Mouse (Mus musculus) mesoderm, embryonic 11.5 days (tissue): ENCODE results near the gene Syt17.

Experiments
- DNase-seq: peaks from one replicate; pipeline ENCODE4 v3.0.0-alpha.2; 2012; ENCODE audit warnings: low read depth, low spot score

The Syt17 gene

DNA sequence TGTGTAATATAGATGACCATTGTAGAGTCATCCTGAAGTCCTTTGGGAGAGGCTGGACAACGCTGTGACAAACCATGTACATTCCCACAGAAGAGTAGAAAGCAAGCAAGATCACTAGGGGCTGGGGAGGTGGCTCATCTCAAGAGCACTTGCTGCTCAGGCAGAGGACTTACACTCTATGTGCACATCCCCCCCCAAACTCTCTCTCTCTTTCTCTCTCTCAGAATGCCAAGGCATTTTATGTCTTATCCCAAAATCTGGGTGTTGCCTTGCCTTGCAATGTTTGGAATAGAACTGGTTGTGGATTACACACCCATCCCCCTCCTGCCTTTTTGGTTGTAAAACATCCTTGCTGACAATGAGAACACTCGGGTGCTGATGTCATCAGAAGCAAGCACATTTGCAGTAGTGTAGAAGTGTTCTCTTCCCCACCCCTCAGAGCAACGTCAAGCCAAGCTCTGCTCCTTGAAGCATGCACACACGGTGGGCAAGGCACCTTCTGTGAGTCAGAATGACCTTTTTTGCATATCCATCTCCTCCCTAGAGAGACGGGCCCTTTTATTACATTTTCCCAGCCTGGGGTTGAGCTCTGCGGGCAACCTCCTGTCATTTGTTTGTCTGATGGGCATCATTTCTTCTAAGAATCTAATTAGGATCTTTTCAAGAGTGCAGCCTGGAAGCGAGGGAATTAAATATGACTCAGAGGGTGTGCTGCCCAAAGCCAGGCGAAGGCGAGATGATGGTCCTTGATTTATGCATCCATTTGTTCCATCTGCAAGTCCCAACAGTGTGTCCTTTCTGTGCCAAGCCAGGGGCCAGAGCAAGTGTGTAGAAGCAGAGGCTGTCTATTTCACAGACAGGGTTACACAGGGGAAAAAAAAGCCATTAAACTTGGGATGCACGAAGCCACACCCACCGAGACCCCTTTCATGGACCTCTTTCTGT, 15.1 kb upstream of the Syt17 start:
- peak; percentile 44 for DNase-seq

DNA sequence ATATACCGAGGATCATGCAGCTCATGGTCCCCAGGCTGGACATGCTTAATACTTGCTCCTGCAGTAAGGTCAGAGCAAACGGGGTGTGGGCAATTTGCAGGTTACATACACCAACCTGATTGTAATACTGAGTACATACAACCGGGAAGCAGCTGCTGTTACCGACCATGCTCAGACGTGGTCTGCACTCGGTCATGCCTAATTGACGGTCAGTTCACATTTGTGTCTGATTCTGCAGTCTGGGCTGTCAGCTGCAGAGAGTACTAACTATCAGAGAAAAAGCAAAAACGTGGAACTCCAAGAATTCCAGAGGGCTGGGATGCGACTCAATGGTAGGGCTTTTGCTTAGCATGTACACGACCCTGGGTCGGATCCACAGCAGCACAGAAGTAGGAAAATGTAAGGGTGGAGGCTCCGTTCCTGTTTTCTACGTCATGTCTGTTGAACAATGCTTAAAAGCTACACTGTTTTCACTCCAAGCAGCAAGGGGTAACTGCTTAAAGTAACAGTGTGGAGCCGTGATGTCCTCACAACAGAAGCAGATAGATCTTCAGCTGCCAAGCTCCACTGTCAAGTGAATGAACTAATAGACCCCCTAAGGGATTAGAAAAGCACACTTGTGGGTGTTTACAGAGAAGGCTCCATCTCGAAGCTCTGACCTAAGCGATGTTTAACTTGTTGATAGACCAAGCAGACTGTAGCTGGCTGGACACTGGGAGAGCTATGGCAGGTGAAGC, 13.5 kb upstream of the Syt17 start:
- DNase-seq, result peak; percentile 39

DNA sequence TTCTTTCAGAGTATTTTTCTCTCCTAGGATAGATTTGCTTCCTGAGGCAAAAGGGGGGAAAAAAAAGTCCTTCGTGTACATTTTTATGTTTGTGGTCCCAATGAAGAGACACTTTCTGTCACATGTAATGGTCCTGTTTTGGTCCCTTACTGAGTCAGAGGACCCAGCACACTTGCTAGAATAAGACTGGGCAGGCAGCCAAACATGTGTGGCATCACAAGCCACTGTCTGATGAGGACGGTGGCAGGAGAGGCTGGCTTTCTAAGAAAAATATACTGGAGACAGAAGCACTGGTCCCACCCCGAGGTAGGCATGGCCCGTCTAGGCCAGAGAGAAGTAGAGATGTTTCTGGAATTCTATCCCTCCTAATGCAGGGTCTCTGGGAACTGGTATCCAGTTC, 5.7 kb upstream of the Syt17 start:
- DNase-seq, result no peak

DNA sequence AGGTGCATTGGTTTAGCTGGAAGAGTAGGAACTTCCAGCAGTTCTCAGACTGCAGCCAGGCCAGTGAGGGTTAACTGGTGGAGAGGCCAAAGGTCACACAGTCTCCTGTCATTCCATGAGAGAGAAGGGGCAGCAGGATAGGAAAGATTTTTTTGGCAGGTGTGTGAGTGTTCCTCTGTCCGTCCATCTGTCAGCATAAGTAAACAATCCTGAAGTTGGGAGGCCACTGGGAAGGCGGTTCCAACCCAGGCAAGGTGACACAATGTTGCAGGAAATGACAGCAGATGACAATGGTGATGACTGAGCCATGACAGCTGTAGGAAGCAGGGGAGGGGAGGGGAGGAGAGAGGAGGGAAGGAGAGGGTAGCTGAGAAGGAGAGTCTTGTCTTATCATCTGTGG, 4.9 kb upstream of the Syt17 start:
- no peak for DNase-seq

DNA sequence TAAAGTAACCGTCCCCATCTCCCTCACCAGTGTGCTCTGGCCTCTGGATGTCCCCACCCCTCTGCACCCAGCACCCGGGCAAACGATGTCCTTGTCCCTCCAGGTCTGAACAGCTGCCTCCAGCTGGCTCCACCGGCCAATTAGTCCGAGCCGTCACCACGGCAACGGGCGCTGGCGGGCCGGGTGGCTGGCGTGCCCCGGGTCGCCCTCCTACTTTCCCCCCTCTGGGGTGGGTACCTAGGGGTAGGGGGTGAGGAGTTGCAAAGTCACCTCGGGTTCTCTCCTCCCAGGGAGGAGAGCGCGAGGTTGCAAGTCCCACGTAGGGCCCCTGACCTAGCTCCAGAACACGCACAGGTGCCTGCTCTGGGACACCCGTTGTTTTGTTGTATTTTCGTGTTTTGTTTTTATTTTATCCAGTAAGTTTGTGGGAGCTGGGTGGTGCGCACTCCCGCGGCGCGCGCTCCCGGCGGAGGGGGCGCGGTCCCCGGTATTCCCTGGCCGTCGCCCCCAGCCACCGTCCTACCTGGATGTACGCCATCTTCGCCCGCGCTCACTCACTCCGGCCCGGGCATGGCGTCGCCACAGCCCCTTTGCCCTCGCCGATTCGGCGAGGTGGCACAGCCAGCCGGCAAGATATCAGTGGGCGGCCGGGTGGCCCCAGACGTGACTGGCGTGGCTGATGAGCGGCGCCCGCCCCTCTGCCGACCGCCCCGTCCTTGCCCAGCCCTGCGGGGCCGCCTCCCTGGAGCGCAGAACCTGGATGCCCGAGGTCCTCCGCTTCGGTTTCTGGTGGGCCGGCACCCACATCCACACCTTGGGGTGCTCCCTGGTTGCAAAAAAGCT, 510 bp downstream of the Syt17 start:
- DNase-seq, result peak; percentile 66

DNA sequence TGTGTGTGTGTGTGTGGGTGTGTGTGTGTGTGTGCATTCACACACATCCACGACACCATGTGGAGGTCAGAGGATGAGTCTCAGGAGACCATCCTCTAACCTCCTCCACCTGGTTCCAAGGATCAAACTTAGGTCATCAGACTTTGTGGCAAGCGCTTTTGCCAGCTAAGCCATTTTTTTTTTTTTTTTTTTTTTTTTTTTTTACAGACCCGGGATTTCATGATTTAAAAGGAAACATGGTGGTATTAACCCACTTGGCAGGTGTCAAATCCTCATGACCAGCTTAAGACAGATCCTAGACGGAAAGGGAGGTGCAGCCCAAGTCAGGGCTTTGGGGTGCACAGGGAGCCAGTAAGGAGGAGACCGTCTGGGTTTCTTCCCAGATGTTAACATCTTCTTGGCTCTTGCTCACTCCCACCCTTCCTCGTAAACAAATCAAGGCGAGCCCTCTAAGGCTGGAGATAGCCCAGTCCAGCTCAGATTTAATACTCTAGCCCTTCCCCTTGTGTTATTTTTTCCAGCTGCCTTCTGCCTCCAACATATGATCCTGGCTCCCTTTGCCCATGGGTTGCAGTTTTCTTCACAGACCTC, 4.0 kb downstream of the Syt17 start:
- no peak for DNase-seq

DNA sequence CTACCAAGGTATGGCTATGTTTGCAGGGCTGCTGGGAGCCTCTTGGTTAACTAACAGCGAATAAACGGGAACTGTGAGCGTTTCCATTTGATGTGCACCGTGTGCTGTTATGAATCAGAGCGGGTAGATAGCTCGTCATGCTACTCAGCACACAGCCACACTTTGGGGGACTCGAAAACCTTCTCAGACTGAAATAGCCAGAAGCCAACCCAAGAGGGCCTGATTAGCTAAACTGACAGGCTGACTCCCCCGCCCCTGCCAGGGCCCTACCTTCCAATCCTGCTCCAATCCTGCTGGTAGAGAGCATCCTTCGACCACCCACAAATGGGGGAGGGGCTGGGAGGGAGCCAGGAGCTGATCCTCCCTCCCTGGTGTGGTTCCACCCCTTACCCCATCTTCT, 4.7 kb downstream of the Syt17 start:
- no peak for DNase-seq

DNA sequence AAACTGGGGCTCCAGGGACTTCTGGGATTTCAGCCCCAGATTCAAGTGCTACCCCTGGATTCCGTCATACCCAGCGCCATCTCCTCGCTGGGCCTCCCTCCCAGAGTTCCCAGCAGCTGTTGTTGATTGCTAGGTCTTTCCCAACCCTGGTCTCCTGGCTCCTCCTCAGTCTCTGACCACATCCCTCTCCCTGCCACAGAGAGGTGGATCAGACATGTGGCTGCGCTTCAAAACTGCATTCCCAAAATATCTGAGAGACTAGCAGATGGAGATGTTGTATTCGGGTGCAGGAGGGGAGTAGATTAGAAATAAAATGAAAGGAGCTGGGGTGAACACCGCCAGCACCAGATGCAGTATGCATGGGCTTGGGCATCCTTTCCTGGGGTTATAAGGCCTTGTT, 6.5 kb downstream of the Syt17 start:
- no peak for DNase-seq

DNA sequence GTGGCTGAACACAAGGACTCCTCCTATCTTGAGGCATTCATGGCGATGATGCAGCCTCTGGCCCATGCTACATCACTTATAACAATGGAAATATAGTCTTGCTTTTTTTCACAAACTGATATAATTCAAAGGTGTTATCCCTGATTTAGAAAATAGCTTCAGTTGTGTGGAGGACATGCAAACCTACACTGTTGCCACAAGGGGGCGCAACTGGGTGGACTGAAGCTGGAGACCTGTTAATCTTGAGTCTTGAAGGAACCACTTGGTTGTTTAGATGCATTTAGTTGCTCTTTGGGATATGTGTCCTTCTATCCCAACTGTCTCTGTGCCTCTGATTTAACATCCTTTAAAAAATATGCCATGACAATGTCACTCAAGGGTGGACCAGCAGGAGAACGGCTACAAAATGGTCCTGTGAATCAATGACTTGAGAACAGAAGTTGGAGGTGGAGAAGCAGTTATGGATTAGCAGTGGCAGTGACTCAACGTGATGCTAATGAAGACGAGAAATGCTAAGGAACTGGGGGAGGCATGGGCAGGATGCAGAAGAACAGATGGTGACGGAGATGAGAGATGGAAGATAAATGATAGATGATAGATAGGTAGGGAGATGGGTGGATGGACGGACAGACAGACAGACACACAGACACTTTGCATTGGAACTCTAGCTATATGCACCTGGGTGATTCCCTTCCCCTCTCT, 10.8 kb downstream of the Syt17 start:
- DNase-seq, result peak; percentile 44

DNA sequence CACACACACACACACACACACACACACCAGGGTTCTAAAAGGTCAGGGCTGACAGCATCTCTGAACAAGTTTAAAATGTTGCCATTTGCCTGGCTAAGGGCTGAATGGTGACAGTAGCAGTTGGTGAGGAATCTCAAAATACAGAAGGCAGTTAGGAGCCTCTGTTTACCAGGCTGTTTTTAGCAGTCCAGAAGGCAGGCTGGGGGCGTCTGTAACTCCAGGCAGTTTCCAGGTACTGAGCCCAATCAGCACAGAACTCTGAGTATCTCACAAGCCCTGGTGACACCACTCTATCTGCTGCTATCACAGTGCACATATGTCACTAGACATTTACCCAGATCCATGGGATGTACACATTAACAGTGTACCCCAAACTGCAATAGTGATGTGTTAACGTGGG, 19.1 kb downstream of the Syt17 start:
- DNase-seq, result no peak

DNA sequence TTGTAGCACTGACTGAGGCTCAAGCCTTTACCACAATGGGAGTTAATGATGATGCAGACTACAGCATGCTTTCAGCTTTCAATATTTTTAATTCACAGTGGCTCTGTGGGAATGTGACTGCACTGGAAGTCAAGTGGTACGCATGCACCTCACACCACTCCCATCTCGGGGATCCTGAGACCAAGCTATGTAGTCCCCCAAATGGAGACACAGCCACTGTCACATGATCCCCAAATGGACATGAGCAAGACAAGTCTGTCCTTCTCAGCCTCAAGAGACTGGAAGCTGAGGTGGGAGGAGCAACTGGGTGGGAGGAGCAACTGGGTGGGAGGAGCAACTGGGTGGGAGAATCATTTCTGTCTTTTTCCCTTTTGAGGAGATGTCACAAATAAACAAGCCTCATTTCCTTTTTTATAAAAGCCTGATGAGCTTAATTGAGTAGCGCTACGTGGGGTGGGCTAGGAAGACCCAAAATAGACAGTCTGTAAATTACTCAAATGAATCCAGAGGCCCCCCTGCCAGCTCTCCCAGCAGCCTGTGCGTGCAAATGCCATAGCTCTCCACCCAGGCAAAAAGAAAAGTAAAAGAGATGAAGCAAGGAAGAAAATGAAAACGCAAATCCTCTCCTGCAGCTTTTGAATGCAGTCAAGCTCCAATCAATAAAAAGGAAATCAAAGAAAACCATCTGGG, 28.4 kb downstream of the Syt17 start:
- DNase-seq, result no peak

DNA sequence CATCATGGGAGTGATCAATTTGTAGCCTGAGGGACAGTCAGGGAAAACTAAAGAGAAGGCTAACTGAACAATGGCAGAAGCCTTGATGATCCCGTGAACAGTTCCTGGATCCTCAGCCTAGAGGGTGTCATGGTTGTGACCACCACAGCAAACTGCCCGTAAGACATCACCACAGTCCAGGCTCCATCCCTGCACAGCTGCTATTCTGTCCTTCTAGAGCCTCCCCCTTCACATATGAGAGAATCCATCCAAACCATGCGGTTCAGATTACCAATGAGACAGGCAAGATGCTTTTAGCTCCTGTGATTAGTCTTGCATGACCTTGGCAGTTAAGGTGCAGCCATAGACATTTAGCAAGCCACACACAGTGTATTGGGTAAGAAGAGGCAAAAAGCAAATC, 33.8 kb downstream of the Syt17 start:
- no peak for DNase-seq

DNA sequence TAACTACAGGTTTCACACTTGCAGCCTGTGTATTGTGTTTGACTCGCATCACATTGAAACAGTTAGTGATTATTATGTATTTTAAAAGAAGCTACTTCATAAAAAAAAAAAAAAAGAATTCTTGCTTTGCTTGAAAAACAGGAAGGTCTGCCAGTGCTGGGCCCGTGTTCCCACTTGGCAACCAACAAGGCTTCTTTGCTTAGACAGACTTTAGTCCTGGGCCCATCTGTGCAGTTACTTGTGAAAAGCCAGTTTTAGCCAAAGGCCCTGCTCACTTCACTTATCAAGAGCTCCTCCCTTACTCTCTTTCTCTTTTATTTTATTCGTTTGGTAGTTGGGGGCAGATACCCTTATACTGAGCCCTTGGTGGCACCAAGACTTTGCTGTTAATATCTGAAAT, 36.1 kb downstream of the Syt17 start:
- no peak for DNase-seq

DNA sequence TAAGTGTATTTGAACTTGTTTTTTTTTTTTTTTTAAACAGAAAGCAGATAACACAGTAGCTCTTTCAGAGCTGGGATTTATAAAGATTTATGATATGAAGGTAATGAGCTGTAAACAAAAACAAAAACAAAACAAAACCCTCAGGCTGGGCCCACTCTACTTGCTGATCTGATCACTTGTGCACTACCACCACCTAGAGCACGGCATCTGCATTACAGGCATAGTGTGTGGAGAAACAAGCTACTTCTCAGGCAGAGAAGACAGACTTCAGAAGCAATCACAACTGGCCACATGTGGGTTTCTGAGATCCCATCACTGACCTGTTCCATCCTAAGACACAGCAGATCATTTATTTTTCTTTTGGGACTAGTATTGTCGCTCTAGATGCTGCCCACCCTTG, 38.6 kb downstream of the Syt17 start:
- DNase-seq, result no peak

DNA sequence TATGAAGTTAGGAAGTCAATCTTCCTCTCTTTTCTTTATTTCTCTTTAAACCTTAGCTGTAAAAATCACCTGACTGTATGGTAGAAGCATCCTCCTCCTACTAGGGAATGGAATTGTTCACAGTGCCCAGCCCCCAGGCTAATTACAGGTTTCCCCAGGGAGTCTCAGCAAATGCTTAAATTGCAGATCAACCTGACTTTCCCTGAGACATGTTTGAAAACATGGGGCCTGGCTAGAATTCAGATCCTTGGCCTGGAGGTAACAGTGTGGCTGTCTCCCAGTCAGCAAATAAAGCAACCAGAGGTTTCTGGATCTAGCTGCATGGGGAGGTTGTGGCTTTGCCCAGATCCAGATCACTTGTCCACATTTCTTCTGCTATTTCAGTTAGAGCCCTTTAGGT, 42.8 kb downstream of the Syt17 start:
- DNase-seq, result no peak

DNA sequence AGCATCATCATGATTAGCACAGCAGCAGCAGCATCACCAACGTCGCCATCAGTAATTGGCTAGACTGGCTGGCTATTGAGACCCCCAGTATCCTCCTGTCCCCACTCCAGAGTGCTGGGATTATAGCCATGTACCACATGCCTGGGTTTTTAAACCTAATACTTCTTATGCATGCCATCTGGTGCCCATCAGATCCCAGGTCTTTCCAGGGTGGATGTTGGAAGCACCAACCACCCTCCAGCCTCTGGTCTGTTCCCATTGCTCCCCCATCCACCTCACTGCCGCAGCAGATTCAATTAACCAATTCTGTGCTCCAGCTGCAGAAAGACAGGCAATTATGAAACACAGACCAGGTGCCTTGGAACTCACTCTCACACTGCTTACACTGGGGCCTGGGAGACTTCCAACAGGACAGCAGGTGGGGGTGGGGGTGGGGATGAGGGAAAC, 45.4 kb downstream of the Syt17 start:
- DNase-seq, result no peak

DNA sequence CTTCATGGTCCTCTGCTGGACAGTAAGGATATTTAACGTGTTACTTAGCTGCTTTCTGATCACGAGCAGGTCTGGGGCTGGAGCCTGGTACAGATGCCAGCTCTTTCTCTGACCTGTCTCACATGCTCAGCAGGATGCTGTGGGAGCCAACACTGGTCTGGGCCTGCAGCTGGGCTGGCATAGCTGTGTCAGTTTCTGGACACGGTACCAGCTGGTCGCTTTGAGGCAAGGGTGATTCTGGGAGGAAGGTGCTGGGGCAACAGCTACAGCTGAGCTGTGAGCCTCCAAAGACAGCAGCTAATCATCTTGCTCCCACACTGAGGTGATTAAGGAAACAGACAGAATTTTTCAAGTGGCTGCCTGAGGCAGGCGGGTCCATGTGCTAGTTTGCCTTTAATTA, 46.1 kb downstream of the Syt17 start:
- no peak for DNase-seq

DNA sequence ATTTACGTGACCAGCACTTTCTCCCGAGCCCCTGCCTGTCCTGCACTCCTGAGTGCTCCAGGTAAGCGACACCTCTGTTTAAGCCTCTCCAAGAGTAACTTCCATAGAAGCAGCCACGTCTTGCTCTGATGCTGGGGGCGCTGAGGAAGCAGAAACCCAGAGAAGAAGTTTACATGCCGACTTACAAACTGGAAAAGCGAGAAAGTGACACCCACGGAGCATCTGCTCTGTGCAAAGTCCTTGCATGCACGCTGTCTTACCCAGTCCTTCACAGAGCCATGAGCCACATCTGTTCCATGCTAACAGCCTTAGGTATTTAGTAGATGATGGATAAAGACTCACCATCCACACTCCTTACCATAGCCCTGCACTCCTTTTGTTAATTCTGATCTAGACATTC, 48.3 kb downstream of the Syt17 start:
- no peak for DNase-seq

DNA sequence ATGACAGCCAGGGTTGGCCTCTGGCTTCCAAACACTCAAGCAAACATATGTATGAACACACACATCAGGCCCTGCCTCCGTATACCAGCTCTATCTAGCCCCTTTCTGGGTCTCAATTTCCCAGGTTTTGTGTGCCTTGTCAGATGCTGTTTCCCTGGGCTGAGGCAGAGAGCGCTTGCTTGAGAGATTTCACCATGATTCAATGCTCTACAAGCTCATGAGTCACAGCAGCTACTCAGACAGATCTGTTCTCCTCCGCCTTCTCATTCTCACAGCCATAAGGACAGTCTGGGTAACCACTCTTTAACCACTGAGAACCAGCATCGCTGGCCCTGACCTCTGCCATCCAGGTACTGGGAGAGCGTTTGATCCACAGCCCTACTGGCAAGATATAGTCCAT, 57.3 kb downstream of the Syt17 start:
- no peak for DNase-seq

DNA sequence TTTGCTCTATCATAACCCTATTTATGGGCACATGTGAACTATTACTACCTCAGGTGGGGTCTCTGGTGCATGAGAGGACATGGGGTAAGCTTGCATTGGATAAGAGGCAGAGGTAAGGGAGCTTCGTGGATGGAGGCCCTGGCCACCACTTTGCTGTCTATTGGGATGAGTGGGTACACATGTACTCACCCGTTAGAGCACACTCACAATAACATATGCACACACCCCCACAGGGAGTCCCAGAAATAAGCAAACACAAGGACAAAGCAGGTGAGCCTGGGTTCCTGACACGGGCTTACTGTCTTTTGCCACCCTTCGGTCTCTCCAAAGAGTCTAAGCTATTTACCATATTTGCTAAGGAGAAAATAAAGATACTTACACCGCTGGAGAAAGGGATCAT, 67.0 kb downstream of the Syt17 start:
- no peak for DNase-seq
